Mouse (Mus musculus) gastrocnemius, adult 18-20 months (tissue): Measurements from ENCODE around the gene Epha1. TPM values are rescaled to one million over a fixed set of nuclear protein-coding genes. Genes with fewer than 3 reads are reported as not detected.

Experiments used
- DNase-seq: peaks from one replicate; pipeline ENCODE4 v3.0.0; 2021; ENCODE audit warnings: low spot score
- total RNA-seq, 2 experiments: library from RNA; stranded (reverse); gene quantifications; 2 replicates each; pipeline ENCODE4 v1.2.3; 2021

The Epha1 gene
- total RNA-seq, 2 experiments from 2014 or later = 0.07 to 0.23 TPM

- peak; percentile 64 for DNase-seq
Observed at GRCm38 (mm10) chr6:42354076-42355019, 18.7 kb downstream of the Epha1 start.

GRCm38 (mm10) chr6:42353180-42353579 is 19.9 kb downstream of the Epha1 start:
- DNase-seq = no peak

GRCm38 (mm10) chr6:42352486-42352846 is 20.6 kb downstream of the Epha1 start:
- no peak for DNase-seq

- no peak for DNase-seq
Observed at GRCm38 (mm10) chr6:42351776-42352485, 21.1 kb downstream of the Epha1 start.

- DNase-seq = no peak
Observed at GRCm38 (mm10) chr6:42350968-42351775, 21.9 kb downstream of the Epha1 start.

GRCm38 (mm10) chr6:42350021-42350967 is 22.8 kb downstream of the Epha1 start:
- DNase-seq = peak; percentile 79

GRCm38 (mm10) chr6:42349426-42350020 is 23.5 kb downstream of the Epha1 start, which contains the start of gene Zyx:
Gene Zyx (plus strand): TSS chr6:42349630.
- DNase-seq = peak; percentile 93

- peak; percentile 84 for DNase-seq
Observed at GRCm38 (mm10) chr6:42349006-42349425, 24.1 kb downstream of the Epha1 start.

- DNase-seq = no peak
Observed at GRCm38 (mm10) chr6:42348281-42349005, 24.6 kb downstream of the Epha1 start.

- no peak for DNase-seq
Observed at GRCm38 (mm10) chr6:42344255-42344654, 28.8 kb downstream of the Epha1 start.

GRCm38 (mm10) chr6:42343361-42344120 is 29.5 kb downstream of the Epha1 start:
- DNase-seq = no peak

GRCm38 (mm10) chr6:42342171-42342570 is 30.9 kb downstream of the Epha1 start:
- DNase-seq = no peak

- no peak for DNase-seq
Observed at GRCm38 (mm10) chr6:42339981-42340380, 33.1 kb downstream of the Epha1 start.

- DNase-seq = no peak
Observed at GRCm38 (mm10) chr6:42339189-42339588, 33.9 kb downstream of the Epha1 start.

GRCm38 (mm10) chr6:42330946-42331345 is 42.1 kb downstream of the Epha1 start:
- DNase-seq = no peak

GRCm38 (mm10) chr6:42330216-42330615 is 42.9 kb downstream of the Epha1 start:
- DNase-seq = no peak

- DNase-seq = no peak
Observed at GRCm38 (mm10) chr6:42328757-42329156, 44.3 kb downstream of the Epha1 start.

- DNase-seq = no peak
Observed at GRCm38 (mm10) chr6:42326509-42326908, 46.6 kb downstream of the Epha1 start.

GRCm38 (mm10) chr6:42325268-42325609 is 47.8 kb downstream of the Epha1 start:
- DNase-seq = peak; percentile 85
